Mouse (Mus musculus): Measurements from ENCODE around the gene Hsf2bp. TPM values are rescaled to one million over a fixed set of nuclear protein-coding genes. Genes with fewer than 3 reads are reported as not detected.

The Hsf2bp gene
- polyA plus RNA-seq, 1 experiment from 2014 or later = 0.56 TPM

DNA sequence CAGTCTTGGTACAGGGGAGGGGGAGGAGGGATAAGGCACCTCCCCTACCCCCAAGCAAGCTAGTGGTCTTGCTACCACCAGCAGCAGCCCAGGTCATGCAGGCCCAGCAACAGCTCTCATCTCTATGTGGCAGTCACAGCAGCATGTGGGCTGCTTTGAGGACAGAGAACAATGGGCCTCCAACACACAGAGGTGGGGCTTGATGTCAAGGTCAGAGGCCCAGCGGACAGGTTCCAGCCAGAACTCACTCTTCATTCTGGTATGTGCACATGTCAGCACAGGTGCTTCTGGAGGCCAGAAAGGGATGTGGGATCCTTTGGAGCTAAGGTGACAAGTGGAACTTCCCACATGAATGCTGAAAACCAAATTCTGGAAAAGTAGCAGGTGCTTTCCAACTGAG, 102.2 kb downstream of the Hsf2bp start:
- no peak overlapping the region for H3K9ac ChIP-seq
- WGBS = 91% methylated on average over 1 of the region's 1 CpGs
- no peak for ATAC-seq (ENCODE audit: insufficient number of reproducible peaks, insufficient read depth, low FRiP score, low TSS enrichment, low read depth)
- H3K4me1 ChIP-seq = peaks cover 35% of the 10 kb centered on the region
- no peak overlapping the region for H3K27ac ChIP-seq
- H3K9me3 ChIP-seq = no peaks in the 10 kb centered on the region
- no peaks in the 10 kb centered on the region for H3K27me3 ChIP-seq
- no peaks in the 10 kb centered on the region for H3K36me3 ChIP-seq
- H3K4me2 ChIP-seq = no peak overlapping the region
- H3K4me3 ChIP-seq = no peak overlapping the region

DNA sequence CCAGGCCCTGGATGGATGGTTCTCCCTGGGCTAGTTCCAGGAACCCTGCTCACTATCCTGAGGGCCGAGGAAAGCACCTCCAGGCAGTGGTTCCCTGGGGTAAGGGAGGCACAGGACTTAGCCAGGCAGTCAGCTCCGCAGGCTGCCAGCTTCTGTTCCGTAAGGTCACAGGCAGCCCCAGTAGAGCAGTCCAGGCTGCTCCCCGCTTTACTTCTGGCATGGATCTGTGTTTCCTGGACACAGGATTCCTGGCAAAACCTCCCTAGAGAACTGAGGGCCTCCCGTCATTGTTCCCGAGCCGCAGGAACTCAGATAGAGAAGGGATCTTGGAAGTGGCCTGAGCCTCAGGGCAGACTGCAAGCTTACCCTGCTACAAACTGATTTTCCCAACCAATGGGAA, 104.7 kb downstream of the Hsf2bp start:
- peak overlapping the region; percentile 40 for H3K27ac ChIP-seq

DNA sequence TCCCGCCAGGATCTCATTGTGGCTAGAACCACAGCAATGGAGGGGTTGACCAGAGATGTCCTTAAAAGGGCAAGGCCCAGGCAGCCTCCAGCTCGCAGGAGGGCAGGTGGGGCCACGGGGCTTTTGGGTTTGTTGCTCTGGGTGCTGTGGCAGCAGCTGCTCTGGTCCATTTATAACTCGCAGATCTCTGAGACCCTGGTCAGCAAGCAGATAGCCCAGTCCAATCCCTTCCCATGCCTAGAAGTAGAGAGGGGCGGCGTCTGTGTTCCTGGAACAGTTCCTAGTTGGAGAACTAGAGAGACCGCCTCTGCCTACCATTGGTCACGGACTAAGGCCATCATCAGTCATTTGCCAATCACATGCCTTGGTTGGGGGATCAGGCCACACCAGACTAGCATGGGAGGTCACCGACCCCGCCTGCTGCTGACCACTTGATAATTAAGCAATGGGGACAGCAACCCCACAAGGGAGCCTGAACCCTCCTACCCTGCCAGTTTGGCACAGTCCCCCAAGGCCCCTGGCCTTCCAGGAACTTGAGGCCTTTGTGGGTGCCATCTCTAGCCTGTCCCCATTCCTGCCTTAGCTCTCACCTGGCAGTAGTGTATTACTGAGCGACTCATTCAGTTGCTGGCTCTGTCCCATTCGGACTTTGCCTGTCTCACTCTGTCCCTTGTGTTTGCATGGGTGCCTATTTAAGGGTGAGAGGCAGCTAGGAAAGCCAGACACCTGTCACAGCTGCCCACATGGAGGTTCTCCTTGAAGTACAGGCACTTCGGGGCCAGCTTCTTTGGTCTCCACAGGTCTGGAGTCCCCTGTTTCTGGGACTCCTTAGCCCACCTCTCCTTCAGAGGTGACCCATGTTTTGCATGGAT, 106.1 kb downstream of the Hsf2bp start:
- Histone ChIP-seq H3K9me3 (no peaks in the 10 kb centered on the region), H3K27me3 (no peaks in the 10 kb centered on the region), H3K4me3 (no peak overlapping the region), H3K36me3 (no peaks in the 10 kb centered on the region), H3K9ac (no peak overlapping the region), H3K4me2 (no peak overlapping the region), H3K27ac (no peak overlapping the region), H3K4me1 (peaks cover 17% of the 10 kb centered on the region)
- no peak for ATAC-seq (ENCODE audit: insufficient number of reproducible peaks, insufficient read depth, low FRiP score, low TSS enrichment, low read depth)
- 66% methylated on average over 13 of the region's 13 CpGs for WGBS

More for the DNA sequence above, 104.7 kb downstream of the Hsf2bp start:
- Histone ChIP-seq H3K36me3 (no peaks in the 10 kb centered on the region), H3K9me3 (no peaks in the 10 kb centered on the region), H3K27me3 (no peaks in the 10 kb centered on the region), H3K4me2 (no peak overlapping the region), H3K4me3 (no peak overlapping the region), H3K4me1 (peaks cover 28% of the 10 kb centered on the region), H3K9ac (peak overlapping the region; percentile 46; the same call in 1 of the 2 replicates)
- WGBS = 28% methylated on average over 7 of the region's 7 CpGs
- ATAC-seq (ENCODE audit: insufficient number of reproducible peaks, insufficient read depth, low FRiP score, low TSS enrichment, low read depth) = no peak

DNA sequence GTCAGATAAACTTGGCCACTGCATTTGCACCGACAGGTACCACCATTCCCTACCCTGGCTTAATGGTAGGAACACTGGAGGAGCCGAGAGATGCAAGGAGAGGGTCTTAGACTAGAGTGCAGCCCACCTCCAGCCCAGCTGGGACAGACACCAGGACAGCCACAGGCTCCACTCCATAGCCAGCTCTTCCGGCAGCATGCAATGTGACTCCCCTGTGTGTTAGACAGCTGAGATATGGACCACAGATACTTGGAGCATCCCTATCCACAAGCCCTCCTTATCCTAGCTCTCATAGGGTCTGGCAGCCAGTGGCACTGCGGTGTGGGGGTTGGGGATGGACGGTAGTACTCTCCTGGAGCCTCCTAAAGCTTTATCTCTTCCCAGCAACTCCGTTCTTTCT, 107.1 kb downstream of the Hsf2bp start:
- no peak for ATAC-seq (ENCODE audit: insufficient number of reproducible peaks, insufficient read depth, low FRiP score, low TSS enrichment, low read depth)
- no peaks in the 10 kb centered on the region for H3K9me3 ChIP-seq
- no peaks in the 10 kb centered on the region for H3K36me3 ChIP-seq
- whole genome bisulfite sequencing = 84% methylated on average over 6 of the region's 6 CpGs
- no peak overlapping the region for H3K9ac ChIP-seq
- no peak overlapping the region for H3K4me3 ChIP-seq
- H3K27me3 ChIP-seq = no peaks in the 10 kb centered on the region
- H3K4me2 ChIP-seq = no peak overlapping the region
- H3K27ac ChIP-seq = no peak overlapping the region
- H3K4me1 ChIP-seq = peaks cover 16% of the 10 kb centered on the region

DNA sequence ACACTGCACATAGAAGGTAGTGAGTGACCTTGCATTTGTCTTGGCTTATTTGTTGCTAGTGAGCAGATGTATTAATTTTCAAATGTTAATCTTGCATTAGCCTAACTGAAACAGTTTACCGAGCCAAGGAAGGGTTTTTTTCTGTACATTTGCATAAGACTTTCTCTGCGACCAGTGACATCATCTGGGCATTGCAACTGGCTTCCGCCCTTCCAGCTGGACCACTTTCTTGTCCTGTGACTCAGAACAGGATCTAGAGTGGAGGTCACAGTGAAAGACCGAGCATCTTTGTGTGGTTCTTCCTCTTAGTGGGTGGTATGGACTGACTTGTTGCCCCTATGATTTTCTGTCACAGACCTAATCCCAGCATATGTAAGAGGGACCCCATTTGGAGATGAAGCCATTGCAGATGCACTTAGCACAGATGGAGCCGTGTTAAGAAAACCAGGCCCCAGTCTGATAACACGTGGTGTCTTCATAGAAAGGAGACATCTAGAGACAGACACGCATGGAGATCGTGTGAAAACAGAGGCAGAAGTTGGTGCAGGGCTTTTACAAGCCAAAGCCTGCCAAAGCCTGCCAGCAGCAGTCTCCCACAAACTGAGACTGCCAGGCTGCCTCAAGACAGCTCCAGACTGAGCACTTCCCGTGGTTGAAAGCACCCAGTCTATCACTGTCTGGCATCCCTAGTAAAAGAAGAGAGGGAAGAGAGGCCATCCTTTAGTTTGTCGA, 108.1 kb downstream of the Hsf2bp start:
- H3K27me3 ChIP-seq = no peaks in the 10 kb centered on the region
- no peak overlapping the region for H3K4me2 ChIP-seq
- H3K36me3 ChIP-seq = no peaks in the 10 kb centered on the region
- H3K9ac ChIP-seq = no peak overlapping the region
- no peak for ATAC-seq (ENCODE audit: insufficient number of reproducible peaks, insufficient read depth, low FRiP score, low TSS enrichment, low read depth)
- no peak overlapping the region for H3K27ac ChIP-seq
- no peak overlapping the region for H3K4me3 ChIP-seq
- 77% methylated on average over 10 of the region's 10 CpGs for WGBS
- H3K9me3 ChIP-seq = no peaks in the 10 kb centered on the region
- peaks cover 18% of the 10 kb centered on the region for H3K4me1 ChIP-seq

DNA sequence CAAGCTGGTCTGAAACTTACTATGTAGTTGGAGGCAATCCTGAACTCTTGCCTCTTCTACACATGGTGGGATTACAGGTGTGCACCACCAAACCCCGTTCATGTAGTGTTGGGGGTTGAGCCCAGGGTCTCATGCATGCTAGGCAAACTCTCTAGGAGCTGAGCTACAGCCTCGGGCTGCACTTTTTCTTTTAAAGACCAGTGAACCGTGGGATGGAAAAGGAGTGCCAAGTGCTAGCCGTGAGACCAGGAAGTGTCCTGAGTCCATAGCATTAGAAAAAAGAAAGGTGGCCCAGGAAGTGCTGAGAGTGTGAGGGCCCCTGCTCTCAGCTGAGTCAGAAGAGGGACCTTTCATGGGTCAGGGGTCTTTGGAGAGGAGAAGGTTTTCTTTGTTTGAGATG, 111.9 kb downstream of the Hsf2bp start:
- H3K4me2 ChIP-seq = no peak overlapping the region
- no peak overlapping the region for H3K4me3 ChIP-seq
- H3K27ac ChIP-seq = no peak overlapping the region
- 51% methylated on average over 4 of the region's 4 CpGs for WGBS
- H3K9me3 ChIP-seq = no peaks in the 10 kb centered on the region
- H3K4me1 ChIP-seq = peaks cover 14% of the 10 kb centered on the region
- no peak overlapping the region for H3K9ac ChIP-seq
- no peak for ATAC-seq (ENCODE audit: insufficient number of reproducible peaks, insufficient read depth, low FRiP score, low TSS enrichment, low read depth)
- H3K36me3 ChIP-seq = no peaks in the 10 kb centered on the region
- no peaks in the 10 kb centered on the region for H3K27me3 ChIP-seq

DNA sequence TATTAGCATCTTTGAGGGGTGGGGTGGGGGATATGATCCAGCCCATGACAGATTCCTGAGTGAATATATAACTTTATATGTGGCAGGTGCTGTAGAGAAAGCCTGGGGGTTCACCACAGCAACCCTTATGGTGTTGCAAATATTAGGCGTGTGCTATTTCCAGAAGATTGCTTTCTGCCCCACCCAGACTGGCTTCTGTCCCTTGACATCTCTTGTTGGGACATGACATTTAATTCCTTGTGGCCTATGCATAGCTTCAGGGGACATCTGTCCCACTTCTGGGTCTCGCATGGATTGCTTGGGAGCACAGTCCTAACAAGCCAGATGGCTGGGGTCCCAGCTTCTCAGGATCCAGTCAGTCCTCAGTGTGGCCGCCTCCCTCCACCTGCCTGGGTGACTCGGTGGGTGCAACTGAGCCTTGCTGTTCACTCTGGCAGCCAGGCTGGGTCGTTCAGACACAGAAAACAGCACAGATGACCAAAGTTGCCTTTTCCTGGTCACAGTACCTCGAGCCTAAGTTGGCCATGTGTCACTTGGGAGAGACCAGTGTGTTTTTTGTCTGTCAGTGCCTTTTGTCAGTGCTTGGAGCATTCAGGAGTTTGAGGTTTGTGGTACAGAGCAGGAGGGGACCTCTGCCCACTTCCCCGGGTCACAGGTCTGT, 112.7 kb downstream of the Hsf2bp start:
- no peak overlapping the region for H3K27ac ChIP-seq
- H3K36me3 ChIP-seq = no peaks in the 10 kb centered on the region
- H3K4me1 ChIP-seq = peaks cover 14% of the 10 kb centered on the region
- no peak overlapping the region for H3K4me2 ChIP-seq
- no peaks in the 10 kb centered on the region for H3K27me3 ChIP-seq
- no peak for ATAC-seq (ENCODE audit: insufficient number of reproducible peaks, insufficient read depth, low FRiP score, low TSS enrichment, low read depth)
- no peak overlapping the region for H3K4me3 ChIP-seq
- no peaks in the 10 kb centered on the region for H3K9me3 ChIP-seq
- 70% methylated on average over 7 of the region's 7 CpGs for WGBS
- no peak overlapping the region for H3K9ac ChIP-seq

DNA sequence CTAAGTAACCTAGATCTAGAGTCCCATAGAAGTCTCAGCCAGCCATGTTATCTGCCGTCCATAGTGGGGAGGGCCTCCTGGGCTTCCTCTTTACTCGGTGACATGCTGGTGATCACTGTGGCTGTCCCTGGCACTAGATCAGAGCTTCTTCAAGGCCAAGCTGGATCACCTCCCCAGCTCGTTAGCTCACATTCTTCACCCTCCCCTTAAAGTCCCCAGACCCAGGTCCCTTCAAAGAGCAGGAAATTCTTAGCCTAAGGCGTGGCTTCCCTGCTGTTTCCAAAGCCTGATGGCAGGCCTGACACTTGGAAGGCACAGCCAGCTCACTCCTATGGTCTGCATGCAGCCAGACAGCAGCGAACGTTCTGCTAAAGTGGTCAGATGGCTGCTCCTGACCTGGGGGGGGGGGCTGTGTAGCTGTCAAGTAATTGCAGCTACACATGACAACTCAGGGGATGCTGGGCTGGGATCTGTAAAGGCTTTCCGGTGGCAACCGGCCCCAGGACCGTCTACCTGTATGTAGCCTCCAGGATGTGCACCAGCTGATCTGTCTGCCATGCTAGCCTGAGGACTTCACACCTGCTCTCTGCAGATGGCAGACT, 115.5 kb downstream of the Hsf2bp start:
- Histone ChIP-seq H3K27ac (no peak overlapping the region), H3K9ac (no peak overlapping the region), H3K36me3 (no peaks in the 10 kb centered on the region), H3K9me3 (no peaks in the 10 kb centered on the region), H3K4me3 (no peak overlapping the region), H3K27me3 (no peaks in the 10 kb centered on the region), H3K4me1 (peaks cover 24% of the 10 kb centered on the region), H3K4me2 (no peak overlapping the region)
- 36% methylated on average over 9 of the region's 9 CpGs for WGBS
- no peak for ATAC-seq (ENCODE audit: insufficient number of reproducible peaks, insufficient read depth, low FRiP score, low TSS enrichment, low read depth)

DNA sequence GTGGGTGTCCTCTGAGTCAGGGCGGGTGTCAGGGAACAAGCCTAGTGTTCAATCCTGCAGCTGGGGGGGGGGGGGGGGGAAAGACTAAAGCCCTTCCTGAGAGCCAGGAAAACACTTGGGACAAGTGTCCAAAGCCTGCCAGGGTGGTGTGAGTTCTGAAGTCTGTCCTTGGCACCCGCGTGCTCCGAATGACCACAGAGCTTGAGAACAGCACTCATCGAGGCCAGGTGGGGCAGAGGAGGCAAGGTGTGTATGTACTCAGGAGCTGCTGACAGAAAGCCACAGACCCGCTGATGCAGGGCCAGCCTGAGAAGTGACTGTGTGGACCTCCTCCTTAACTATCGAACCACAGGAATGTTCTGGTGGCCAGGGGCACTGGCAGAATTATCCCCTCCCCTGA, 116.5 kb downstream of the Hsf2bp start:
- 83% methylated on average over 7 of the region's 7 CpGs for WGBS
- H3K4me1 ChIP-seq = peaks cover 27% of the 10 kb centered on the region
- H3K9me3 ChIP-seq = no peaks in the 10 kb centered on the region
- H3K9ac ChIP-seq = no peak overlapping the region
- no peak overlapping the region for H3K27ac ChIP-seq
- H3K4me3 ChIP-seq = no peak overlapping the region
- no peaks in the 10 kb centered on the region for H3K36me3 ChIP-seq
- no peak overlapping the region for H3K4me2 ChIP-seq
- H3K27me3 ChIP-seq = no peaks in the 10 kb centered on the region
- no peak for ATAC-seq (ENCODE audit: insufficient number of reproducible peaks, insufficient read depth, low FRiP score, low TSS enrichment, low read depth)

DNA sequence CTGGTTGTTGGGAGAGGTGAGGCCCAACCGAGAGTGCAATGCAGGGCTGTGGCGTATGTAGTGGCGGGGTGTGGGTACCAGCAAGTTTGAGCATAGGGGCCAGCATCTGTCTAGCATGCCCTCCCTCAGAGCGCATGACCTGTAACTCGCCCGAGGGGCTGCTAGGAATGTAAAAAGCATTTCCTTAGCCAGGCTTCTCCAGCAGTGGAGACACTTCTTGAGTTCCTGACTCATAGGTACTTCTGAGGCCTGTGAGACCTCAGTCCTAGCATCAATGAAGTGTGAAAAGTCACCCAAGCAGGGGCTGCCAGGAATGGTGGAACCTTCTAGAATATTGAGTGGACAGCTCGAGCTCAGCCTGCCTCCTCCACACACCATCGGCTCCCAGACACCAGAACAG, 117.8 kb downstream of the Hsf2bp start:
- no peak overlapping the region for H3K4me3 ChIP-seq
- H3K27ac ChIP-seq = no peak overlapping the region
- H3K9ac ChIP-seq = no peak overlapping the region
- H3K36me3 ChIP-seq = no peaks in the 10 kb centered on the region
- H3K4me2 ChIP-seq = no peak overlapping the region
- 87% methylated on average over 8 of the region's 8 CpGs for WGBS
- no peaks in the 10 kb centered on the region for H3K27me3 ChIP-seq
- peaks cover 34% of the 10 kb centered on the region for H3K4me1 ChIP-seq
- H3K9me3 ChIP-seq = no peaks in the 10 kb centered on the region
- ATAC-seq (ENCODE audit: insufficient number of reproducible peaks, insufficient read depth, low FRiP score, low TSS enrichment, low read depth) = no peak

DNA sequence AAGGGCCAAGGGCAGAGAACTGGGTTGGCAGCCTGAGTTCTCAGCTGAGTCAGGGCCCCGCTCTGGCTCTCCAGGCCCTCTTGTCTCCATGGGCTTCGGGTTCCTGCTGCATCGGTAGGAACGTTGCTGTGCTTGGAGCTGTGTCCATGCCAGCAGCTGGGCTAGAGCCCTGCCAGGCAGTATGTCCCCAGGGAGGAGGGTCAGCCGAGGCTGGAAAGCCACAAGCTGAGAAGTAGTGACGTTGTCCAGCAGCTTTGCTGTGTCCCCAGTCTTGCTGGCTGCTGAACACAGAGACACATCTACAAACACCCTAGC, 119.7 kb downstream of the Hsf2bp start:
- no peak overlapping the region for H3K27ac ChIP-seq

More for the DNA sequence above, 119.7 kb downstream of the Hsf2bp start:
- Histone ChIP-seq H3K9me3 (no peaks in the 10 kb centered on the region), H3K4me1 (peaks cover 41% of the 10 kb centered on the region), H3K4me2 (no peak overlapping the region), H3K9ac (no peak overlapping the region), H3K36me3 (no peaks in the 10 kb centered on the region), H3K4me3 (no peak overlapping the region), H3K27me3 (no peaks in the 10 kb centered on the region)
- ATAC-seq (ENCODE audit: insufficient number of reproducible peaks, insufficient read depth, low FRiP score, low TSS enrichment, low read depth) = no peak
- 72% methylated on average over 6 of the region's 6 CpGs for WGBS

All from embryonic facial prominence, embryonic 13.5 days (tissue).